Mouse (Mus musculus): ENCODE measurements around the gene Ube2b.

- TF ChIP-seq CTCF (IDR thresholded peaks at IDR 0.05; ENCODE audit: low read depth) (no peak), EP300 (IDR thresholded peaks at IDR 0.05; ENCODE audit: low read depth) (peak; percentile 12; the same call in 1 of the 2 replicates)
Observed at GRCm38 (mm10) chr11:51937361-51937781, 63.2 kb downstream of the Ube2b start.
